ENCODE assay signal across 8 mouse cellular contexts in genomic region chr5:138117199-138118015, GRCm38 (mm10). TPM values are rescaled to one million over a fixed set of nuclear protein-coding genes. Genes with fewer than 3 reads are reported as not detected.
DNase-seq lines count a peak whose midpoint lies in the region; ATAC-seq and TF ChIP-seq lines count a peak whose summit lies in the region.

No protein-coding gene starts in this region.

- H3K36me3 ChIP-seq in heart, embryonic 13.5 days = peaks cover 31% of the 10 kb centered on the region
- H3K36me3 ChIP-seq in forebrain, embryonic 10.5 days (replicated peaks) = peaks cover 32% of the 10 kb centered on the region
- peaks cover 14% of the 10 kb centered on the region for H3K36me3 ChIP-seq in limb, embryonic 15.5 days
- no peaks in the 10 kb centered on the region; the same call in 1 of the 2 replicates for H3K36me3 ChIP-seq in small intestine, adult 2 months (ENCODE audit: control insufficient read depth, insufficient read depth, low read length)

- WGBS in heart, embryonic 13.5 days = 7% methylated on average over 16 of the region's 16 CpGs
- WGBS in forebrain, embryonic 10.5 days = 13% methylated on average over 16 of the region's 16 CpGs
- 5% methylated on average over 16 of the region's 16 CpGs for WGBS in limb, embryonic 15.5 days
- 2% methylated on average over 16 of the region's 16 CpGs for WGBS in small intestine, adult 2 months

- peak overlapping the region; percentile 92 for H3K9ac ChIP-seq in heart, embryonic 13.5 days
- peak overlapping the region; percentile 69 for H3K9ac ChIP-seq in limb, embryonic 15.5 days

- intact Hi-C loops in heart, postnatal 36 days (cut with DNase I) = loop anchor here (2.0 to 5.0 kb wide), 2 partner anchors 35 to 37 kb away; partner anchors contain the start of gene Zfp113

- peak overlapping the region; percentile 82 for H3K4me3 ChIP-seq in heart, embryonic 13.5 days
- H3K4me3 ChIP-seq in forebrain, embryonic 10.5 days = peak overlapping the region; percentile 73
- peak overlapping the region; percentile 65 for H3K4me3 ChIP-seq in limb, embryonic 15.5 days
- peak overlapping the region; percentile 99 for H3K4me3 ChIP-seq in small intestine, adult 2 months (ENCODE audit: low read depth, low read length)

- H3K4me2 ChIP-seq in heart, embryonic 13.5 days = peak overlapping the region; percentile 74
- peak overlapping the region; percentile 53 for H3K4me2 ChIP-seq in limb, embryonic 15.5 days

- no peaks in the 10 kb centered on the region for H3K27me3 ChIP-seq in heart, embryonic 13.5 days (replicated peaks)
- no peaks in the 10 kb centered on the region for H3K27me3 ChIP-seq in forebrain, embryonic 10.5 days (ENCODE audit: poor library complexity, severe bottlenecking)
- no peaks in the 10 kb centered on the region for H3K27me3 ChIP-seq in limb, embryonic 15.5 days
- no peaks in the 10 kb centered on the region for H3K27me3 ChIP-seq in small intestine, adult 2 months (ENCODE audit: control insufficient read depth, insufficient read depth, low read length)

- no peak for ATAC-seq in heart, embryonic 13.5 days (ENCODE audit: extremely low read depth, insufficient number of reproducible peaks, low FRiP score, low TSS enrichment)
- ATAC-seq in limb, embryonic 15.5 days (ENCODE audit: insufficient number of reproducible peaks, low FRiP score, low TSS enrichment, low read depth) = no peak

- TF ChIP-seq CTCF in small intestine, adult 2 months (IDR thresholded peaks at IDR 0.05; ENCODE audit: extremely low read depth, insufficient read length, insufficient replicate concordance, low read depth, low read length) = no peak

- peaks cover 21% of the 10 kb centered on the region for H3K4me1 ChIP-seq in heart, embryonic 13.5 days
- peaks cover 15% of the 10 kb centered on the region for H3K4me1 ChIP-seq in forebrain, embryonic 10.5 days
- H3K4me1 ChIP-seq in limb, embryonic 15.5 days = peaks cover 10% of the 10 kb centered on the region
- H3K4me1 ChIP-seq in small intestine, adult 2 months (ENCODE audit: control insufficient read depth, insufficient read depth, insufficient read length, low read length) = no peaks in the 10 kb centered on the region; the same call in 1 of the 2 replicates

- DNase-seq in heart, postnatal 36 days = no peak
- peak; percentile 38 for DNase-seq in ES-CJ7 (ENCODE audit: low read depth, low spot score)
- no peak for DNase-seq in forebrain, embryonic 10.5 days (ENCODE audit: extremely low spot score, low spot score)
- DNase-seq in cerebellum, postnatal 25 days = no peak
- no peak for DNase-seq in right cerebral cortex, postnatal 4 days

- no peak for TF ChIP-seq POLR2A in small intestine, adult 2 months (IDR thresholded peaks at IDR 0.05; ENCODE audit: low read depth, low read length)

- peak overlapping the region; percentile 96 for H3K27ac ChIP-seq in heart, embryonic 13.5 days (replicated peaks)
- peak overlapping the region; percentile 95 for H3K27ac ChIP-seq in forebrain, embryonic 10.5 days
- H3K27ac ChIP-seq in limb, embryonic 15.5 days = peak overlapping the region; percentile 98
- peak overlapping the region; percentile 92 for H3K27ac ChIP-seq in small intestine, adult 2 months (ENCODE audit: insufficient read depth, low read depth, low read length)

- H3K9me3 ChIP-seq in heart, embryonic 13.5 days = no peaks in the 10 kb centered on the region
- no peaks in the 10 kb centered on the region for H3K9me3 ChIP-seq in forebrain, embryonic 10.5 days
- no peaks in the 10 kb centered on the region for H3K9me3 ChIP-seq in limb, embryonic 15.5 days

RNA-seq across cellular contexts. Expression of gene Zscan21, which starts 0.7 kb away (rescaled TPM):
- polyA plus RNA-seq in heart, embryonic 13.5 days (2015; fragmentation: Nextera tagmentation; extraction: Ambion mirVana) = 39.1 and 39.4 TPM in 2 replicates
- 10 to 100 TPM; 10.7 to 13.6 TPM for total RNA-seq in heart, postnatal 36 days (2021)
- polyA plus RNA-seq in forebrain, embryonic 10.5 days (2016; fragmentation: Nextera tagmentation; extraction: Ambion mirVana) = 98.4 and 105 TPM in 2 replicates
- polyA plus RNA-seq in limb, embryonic 15.5 days (2015; fragmentation: Nextera tagmentation; extraction: Ambion mirVana) = 52.8 and 56.5 TPM in 2 replicates
- 2.5 and 3.2 TPM in 2 replicates for polyA plus RNA-seq in small intestine, adult 2 months (2012; rRNA removed)

RNA-seq across cellular contexts. Expression of gene Zkscan1, which starts 32.5 kb away (rescaled TPM):
- 8.6 and 8.7 TPM in 2 replicates for polyA plus RNA-seq in heart, embryonic 13.5 days (2015; fragmentation: Nextera tagmentation; extraction: Ambion mirVana)
- 10 to 100 TPM; 14.1 to 15.1 TPM for total RNA-seq in heart, postnatal 36 days (2021)
- 25.2 and 25.3 TPM in 2 replicates for polyA plus RNA-seq in forebrain, embryonic 10.5 days (2016; fragmentation: Nextera tagmentation; extraction: Ambion mirVana)
- 15.6 and 17.0 TPM in 2 replicates for polyA plus RNA-seq in limb, embryonic 15.5 days (2015; fragmentation: Nextera tagmentation; extraction: Ambion mirVana)
- 0.63 and 1.4 TPM in 2 replicates for polyA plus RNA-seq in small intestine, adult 2 months (2012; rRNA removed)

RNA-seq across cellular contexts. Expression of gene Zfp113, which starts 38.1 kb away (rescaled TPM):
- 11.5 and 12.2 TPM in 2 replicates for polyA plus RNA-seq in heart, embryonic 13.5 days (2015; fragmentation: Nextera tagmentation; extraction: Ambion mirVana)
- total RNA-seq in heart, postnatal 36 days (2021) = 1 to 10 TPM; 7.3 to 8.3 TPM
- 37.0 and 38.7 TPM in 2 replicates for polyA plus RNA-seq in forebrain, embryonic 10.5 days (2016; fragmentation: Nextera tagmentation; extraction: Ambion mirVana)
- 15.9 and 18.5 TPM in 2 replicates for polyA plus RNA-seq in limb, embryonic 15.5 days (2015; fragmentation: Nextera tagmentation; extraction: Ambion mirVana)
- polyA plus RNA-seq in small intestine, adult 2 months (2012; rRNA removed) = 0.28 and 0.81 TPM in 2 replicates

RNA-seq across cellular contexts. Expression of gene Cops6, which starts 43.5 kb away (rescaled TPM):
- 269 and 309 TPM in 2 replicates for polyA plus RNA-seq in heart, embryonic 13.5 days (2015; fragmentation: Nextera tagmentation; extraction: Ambion mirVana)
- 100 to 1,000 TPM; 123 to 126 TPM for total RNA-seq in heart, postnatal 36 days (2021)
- 348 and 351 TPM in 2 replicates for polyA plus RNA-seq in forebrain, embryonic 10.5 days (2016; fragmentation: Nextera tagmentation; extraction: Ambion mirVana)
- polyA plus RNA-seq in limb, embryonic 15.5 days (2015; fragmentation: Nextera tagmentation; extraction: Ambion mirVana) = 299 and 325 TPM in 2 replicates
- 32.7 and 61.2 TPM in 2 replicates for polyA plus RNA-seq in small intestine, adult 2 months (2012; rRNA removed)

RNA-seq across cellular contexts. Expression of gene Ap4m1, which starts 54.4 kb away (rescaled TPM):
- polyA plus RNA-seq in heart, embryonic 13.5 days (2015; fragmentation: Nextera tagmentation; extraction: Ambion mirVana) = 12.9 and 13.7 TPM in 2 replicates
- total RNA-seq in heart, postnatal 36 days (2021) = 10 to 100 TPM in 1 of 2 experiments, 1 to 10 TPM in 1; 9.6 to 11.8 TPM
- polyA plus RNA-seq in forebrain, embryonic 10.5 days (2016; fragmentation: Nextera tagmentation; extraction: Ambion mirVana) = 32.7 TPM in 2 replicates
- 22.8 and 24.3 TPM in 2 replicates for polyA plus RNA-seq in limb, embryonic 15.5 days (2015; fragmentation: Nextera tagmentation; extraction: Ambion mirVana)
- 11.0 and 18.3 TPM in 2 replicates for polyA plus RNA-seq in small intestine, adult 2 months (2012; rRNA removed)
